Mouse (Mus musculus): ENCODE measurements around the gene Chchd4. TPM values are rescaled to one million over a fixed set of nuclear protein-coding genes. Genes with fewer than 3 reads are reported as not detected.

Chchd4 gene
- total RNA-seq, 2 experiments from 2014 or later = 20.8 to 21.2 TPM

DNA sequence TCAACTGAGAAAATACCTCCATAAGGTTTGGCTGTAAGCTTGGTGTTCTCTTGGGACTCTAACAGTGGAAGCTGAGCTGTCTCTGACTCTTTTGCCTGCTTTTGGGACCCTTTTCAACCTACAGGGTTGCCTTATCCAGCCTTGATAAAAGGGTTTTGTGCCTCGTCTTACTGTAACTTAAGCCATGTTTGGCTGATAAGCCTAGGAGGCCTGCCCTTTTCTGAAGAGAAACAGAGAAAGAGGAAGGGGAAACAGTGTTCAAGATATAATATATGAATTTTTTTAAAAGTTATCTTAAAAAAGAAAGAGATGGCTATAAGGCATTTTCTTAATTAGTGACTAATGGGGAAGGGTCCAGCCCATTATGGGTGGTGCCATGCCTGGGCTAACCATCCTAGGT, 30.0 kb upstream of the Chchd4 start:
- no peak for DNase-seq (ENCODE audit: extremely low spot score in 1 of 2, low spot score in 2 of 2)
- no peak for TF ChIP-seq CTCF (IDR thresholded peaks at IDR 0.05)
- H3K27ac ChIP-seq = no peak overlapping the region
- H3K4me3 ChIP-seq = no peak overlapping the region
- intact Hi-C loops (cut with DNase I) = no loop called here

DNA sequence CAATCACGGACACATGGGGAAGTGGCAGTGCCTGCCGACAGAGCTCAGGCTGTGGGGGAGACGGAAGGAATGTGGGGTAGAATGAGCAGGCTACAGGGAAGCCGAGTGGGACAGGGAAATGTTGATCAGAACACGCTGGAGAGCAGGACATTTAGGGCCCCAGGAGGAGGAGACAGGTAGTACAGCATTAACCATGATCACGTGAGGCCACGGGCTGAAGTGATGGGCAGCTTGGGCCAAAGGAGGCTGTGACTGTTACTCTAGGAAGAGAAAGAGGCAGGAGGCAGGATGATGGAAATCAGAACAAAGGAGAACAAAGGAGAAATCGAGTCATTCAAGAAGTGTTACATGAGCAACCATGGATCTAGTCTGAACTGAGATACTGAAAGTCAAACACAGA, 21.2 kb upstream of the Chchd4 start:
- TF ChIP-seq CTCF (IDR thresholded peaks at IDR 0.05) = no peak
- DNase-seq (ENCODE audit: extremely low spot score in 1 of 2, low spot score in 2 of 2) = no peak
- intact Hi-C loops (cut with DNase I) = no loop called here
- no peak overlapping the region for H3K27ac ChIP-seq
- H3K4me3 ChIP-seq = no peak overlapping the region

DNA sequence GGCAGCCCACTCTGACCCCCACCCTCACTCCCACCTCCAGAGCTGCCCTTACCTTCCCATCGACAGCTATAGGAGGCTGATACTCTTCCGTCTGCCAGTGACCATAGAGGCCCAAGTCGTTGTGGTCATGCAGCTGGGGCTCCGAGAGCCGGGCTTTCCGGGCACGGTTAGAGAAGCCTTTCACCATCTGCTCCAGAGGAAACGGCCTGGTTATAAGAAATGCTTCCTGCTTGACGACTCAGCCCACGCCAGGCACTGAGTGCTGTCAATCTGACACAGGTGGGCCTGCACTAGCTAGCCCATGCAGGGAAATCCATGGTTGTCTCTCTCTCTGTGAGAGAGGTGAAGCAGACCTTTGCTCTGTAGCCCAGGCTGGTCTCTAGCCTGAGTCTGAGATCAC, 19.7 kb upstream of the Chchd4 start:
- Histone ChIP-seq H3K4me3 (no peak overlapping the region), H3K27ac (no peak overlapping the region)
- no peak for TF ChIP-seq CTCF (IDR thresholded peaks at IDR 0.05)
- no peak for DNase-seq (ENCODE audit: extremely low spot score in 1 of 2, low spot score in 2 of 2)
- intact Hi-C loops (cut with DNase I) = no loop called here

DNA sequence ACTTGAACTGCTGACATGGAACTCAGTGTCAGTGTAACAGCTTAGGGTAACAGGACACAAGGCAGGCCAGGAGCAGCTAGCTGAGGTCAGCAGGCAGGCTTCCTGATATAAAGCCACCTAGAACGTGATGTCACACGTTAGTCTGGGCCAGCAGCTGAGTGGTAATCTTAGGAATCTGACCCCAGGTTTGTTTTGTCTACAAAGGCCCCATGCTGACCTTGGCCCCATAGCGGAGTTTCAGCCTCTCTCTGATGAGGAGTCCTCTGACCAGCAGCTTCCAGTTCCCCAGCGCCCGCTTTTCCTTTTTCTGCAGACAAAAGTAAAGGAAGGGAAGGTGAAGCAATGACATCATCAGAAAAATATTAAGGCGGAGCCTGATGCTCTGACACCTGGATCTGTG, 17.7 kb upstream of the Chchd4 start:
- intact Hi-C loops (cut with DNase I) = no loop called here
- no peak overlapping the region; the same call in 1 of the 2 replicates for H3K27ac ChIP-seq
- DNase-seq (ENCODE audit: extremely low spot score in 1 of 2, low spot score in 2 of 2) = no peak
- TF ChIP-seq CTCF (IDR thresholded peaks at IDR 0.05) = no peak
- H3K4me3 ChIP-seq = no peak overlapping the region

- DNase-seq (ENCODE audit: extremely low spot score in 1 of 2, low spot score in 2 of 2) = peak in 1 of 2 experiments; percentile 50
- intact Hi-C loops (cut with DNase I) = no loop called here
- peak overlapping the region; percentile 81 for H3K27ac ChIP-seq
Observed at GRCm38 (mm10) chr6:91489872-91490271, 16.5 kb upstream of the Chchd4 start.

DNA sequence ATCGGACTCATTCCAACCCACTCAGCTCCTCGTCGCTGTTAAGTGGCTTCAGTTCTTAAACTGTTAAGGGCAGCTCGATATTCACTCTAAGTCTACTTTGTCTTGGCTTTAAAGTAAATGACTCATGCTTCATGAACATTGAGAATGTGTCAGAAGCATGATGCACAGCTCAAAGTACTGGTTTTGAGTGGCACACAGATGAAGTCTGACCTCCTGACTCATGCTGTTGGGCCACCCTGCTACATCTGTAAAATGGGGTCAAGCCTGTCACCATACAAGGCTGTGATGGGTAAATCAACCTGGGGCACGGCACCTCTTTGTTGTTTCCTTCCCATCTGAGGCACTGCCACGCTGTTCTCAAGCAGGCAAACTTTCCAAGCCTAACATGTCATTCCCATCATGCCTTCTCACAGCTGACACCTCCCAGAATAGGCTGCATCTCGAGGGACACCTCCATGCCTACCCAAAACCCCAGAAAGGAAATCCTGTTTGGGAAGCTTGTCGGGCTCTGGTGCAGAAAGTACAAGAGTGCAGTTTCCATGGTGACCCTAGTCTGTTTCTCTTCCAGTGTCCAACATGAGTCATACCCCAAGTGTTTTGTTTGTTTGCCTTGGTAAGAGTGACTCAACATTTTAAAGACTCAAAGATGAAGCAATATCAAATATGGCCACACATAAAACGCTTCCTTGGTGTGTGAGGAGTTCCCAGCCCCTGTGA, 15.3 kb upstream of the Chchd4 start:
- no peak for TF ChIP-seq CTCF (IDR thresholded peaks at IDR 0.05)
- peak in 1 of 2 experiments; percentile 37 for DNase-seq (ENCODE audit: extremely low spot score in 1 of 2, low spot score in 2 of 2)
- no peak overlapping the region for H3K4me3 ChIP-seq
- intact Hi-C loops (cut with DNase I) = no loop called here
- H3K27ac ChIP-seq = peak overlapping the region; percentile 81

More at GRCm38 (mm10) chr6:91489872-91490271, 16.5 kb upstream of the Chchd4 start:
- TF ChIP-seq CTCF (IDR thresholded peaks at IDR 0.05) = no peak; the same call in 1 of the 2 replicates
- H3K4me3 ChIP-seq = no peak overlapping the region

DNA sequence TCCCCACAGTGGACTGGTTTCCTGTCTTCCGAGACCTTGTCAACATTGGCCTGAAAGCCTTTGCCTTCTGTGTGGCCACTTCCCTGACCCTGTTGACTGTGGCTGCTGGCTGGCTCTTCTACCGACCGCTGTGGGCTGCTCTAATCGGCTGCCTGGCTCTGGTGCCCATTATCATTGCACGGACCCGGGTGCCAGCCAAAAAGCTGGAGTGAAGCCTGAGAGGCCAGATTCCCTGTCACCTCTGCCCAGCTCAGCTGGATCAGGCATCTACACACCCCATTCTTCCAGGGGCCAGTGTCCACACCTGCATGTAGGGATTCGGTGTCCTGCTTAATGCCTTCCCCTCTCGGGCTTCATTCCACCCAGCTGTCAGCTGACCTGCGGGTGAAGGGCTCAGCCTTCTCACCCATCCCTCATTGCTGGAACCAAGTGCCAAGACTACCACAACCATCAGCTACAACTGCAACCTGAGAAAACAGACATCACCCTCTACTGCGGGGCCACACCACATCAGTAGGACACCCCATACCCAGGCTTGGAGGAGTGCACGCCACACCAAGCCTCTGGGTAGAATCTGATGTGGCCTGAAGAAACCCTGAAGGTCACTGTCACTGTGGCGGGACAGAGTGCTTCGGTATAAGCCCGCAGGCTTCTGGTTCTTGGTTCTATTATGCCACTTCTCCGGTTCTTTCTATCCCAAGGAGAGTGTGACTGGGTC, 13.5 kb upstream of the Chchd4 start:
- intact Hi-C loops (cut with DNase I) = no loop called here
- TF ChIP-seq CTCF (IDR thresholded peaks at IDR 0.05) = no peak
- Histone ChIP-seq H3K4me3 (no peak overlapping the region), H3K27ac (peak overlapping the region; percentile 81)
- DNase-seq (ENCODE audit: extremely low spot score in 1 of 2, low spot score in 2 of 2) = no peak

DNA sequence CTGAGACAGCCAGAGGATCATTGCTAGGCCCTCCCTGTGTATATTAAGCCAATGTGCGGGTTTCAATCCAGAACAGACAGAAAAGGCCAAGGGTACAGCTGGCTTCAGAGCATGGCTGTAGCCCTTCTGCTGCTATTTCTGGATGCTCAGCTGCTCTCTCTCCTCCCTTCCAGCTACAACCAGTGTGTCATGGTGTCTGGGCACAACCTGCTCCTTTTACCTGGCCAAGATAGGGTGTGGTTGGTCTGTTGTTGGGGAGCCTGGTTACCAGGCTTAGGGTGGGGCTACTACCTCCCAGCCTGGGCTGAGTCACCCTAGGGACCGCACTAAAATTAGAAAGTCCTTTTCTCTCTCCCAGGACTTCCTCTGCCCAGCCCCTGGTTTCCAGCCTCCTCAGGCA, 10.0 kb upstream of the Chchd4 start:
- TF ChIP-seq CTCF (IDR thresholded peaks at IDR 0.05) = no peak
- Histone ChIP-seq H3K27ac (no peak overlapping the region), H3K4me3 (no peak overlapping the region)
- no peak for DNase-seq (ENCODE audit: extremely low spot score in 1 of 2, low spot score in 2 of 2)
- intact Hi-C loops (cut with DNase I) = no loop called here

DNA sequence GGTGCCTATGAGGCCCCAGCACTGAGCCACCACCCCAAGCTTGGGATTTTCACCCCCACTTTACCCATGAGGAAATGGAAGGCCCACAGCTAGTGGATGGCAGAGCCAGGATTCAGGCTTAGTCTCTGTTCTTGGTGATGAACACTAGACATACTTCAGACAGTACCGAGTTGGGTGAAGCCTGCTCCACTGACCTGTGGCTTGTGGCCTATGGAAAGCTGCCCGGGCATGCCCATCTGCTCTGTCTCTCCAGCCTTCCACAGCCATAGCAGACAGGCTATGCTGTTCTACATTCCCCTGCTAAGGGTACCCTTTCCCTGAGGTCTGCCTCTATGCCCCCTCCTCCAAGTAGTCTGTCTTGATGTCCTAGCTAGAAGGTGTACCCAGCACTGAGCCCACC, 3.2 kb upstream of the Chchd4 start:
- Histone ChIP-seq H3K27ac (no peak overlapping the region), H3K4me3 (no peak overlapping the region)
- TF ChIP-seq CTCF (IDR thresholded peaks at IDR 0.05) = no peak
- intact Hi-C loops (cut with DNase I) = no loop called here
- DNase-seq (ENCODE audit: extremely low spot score in 1 of 2, low spot score in 2 of 2) = no peak

DNA sequence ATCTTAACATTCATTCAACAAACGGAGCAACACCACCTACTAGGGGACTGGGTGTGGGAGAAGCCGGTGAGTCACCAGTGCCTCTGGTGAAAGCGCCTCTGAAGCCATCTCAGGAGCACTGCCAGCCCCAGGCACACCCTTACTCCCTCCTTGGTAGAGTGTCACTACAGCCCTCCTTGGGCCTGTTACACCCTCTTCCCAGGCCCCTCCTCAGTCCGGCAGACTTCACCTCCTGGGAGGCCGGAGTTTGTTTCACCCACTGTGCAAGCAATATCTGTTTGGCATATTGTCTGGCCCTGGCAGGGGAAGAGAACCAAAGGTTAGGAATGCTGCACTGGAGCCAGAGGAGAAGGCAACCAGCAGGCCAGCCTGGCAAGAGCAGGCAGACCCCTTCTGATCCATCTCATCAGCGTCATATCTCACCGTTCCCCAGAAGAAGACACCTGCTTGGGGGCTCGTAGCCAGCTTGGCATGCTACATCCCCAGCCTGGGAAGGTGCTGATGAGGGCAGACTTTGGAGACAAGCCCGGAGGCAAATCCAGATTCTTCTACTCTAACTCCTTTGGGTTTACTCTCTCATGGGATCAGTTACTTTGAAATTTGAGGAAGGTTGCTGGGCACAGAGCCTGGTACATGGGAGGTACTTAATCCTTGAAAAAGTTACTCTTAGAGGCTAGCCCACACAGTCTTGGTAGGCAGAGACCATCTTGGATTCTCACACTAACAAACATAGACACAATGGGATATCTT, 1.3 kb upstream of the Chchd4 start:
- no peak for DNase-seq (ENCODE audit: extremely low spot score in 1 of 2, low spot score in 2 of 2)
- Histone ChIP-seq H3K4me3 (peak overlapping the region; percentile 82), H3K27ac (no peak overlapping the region)
- intact Hi-C loops (cut with DNase I) = no loop called here
- TF ChIP-seq CTCF (IDR thresholded peaks at IDR 0.05) = no peak

GRCm38 (mm10) chr6:91473805-91474440, 577 bp upstream of the Chchd4 start:
- DNase-seq (ENCODE audit: extremely low spot score in 1 of 2, low spot score in 2 of 2) = no peak
- intact Hi-C loops (cut with DNase I) = loop anchor here (1.0 to 2.0 kb wide), 2 partner anchors 34 to 41 kb away; partner anchors contain the start of genes Lsm3 and Xpc
- Histone ChIP-seq H3K4me3 (peak overlapping the region; percentile 82), H3K27ac (peak overlapping the region; percentile 55; the same call in 1 of the 2 replicates)
- no peak for TF ChIP-seq CTCF (IDR thresholded peaks at IDR 0.05)
